Mouse (Mus musculus) lung, adult 2 months (tissue): ENCODE measurements around the gene Aatf.

Experiments used
- CTCF ChIP-seq: fragments of 200-500 bp; IDR thresholded peaks from 2 replicates; pipeline ENCODE4 v1.5.1; 2011; ENCODE audit warnings: mild to moderate bottlenecking, low read length, control low read depth; ENCODE audit not compliant: insufficient read depth
- POLR2A ChIP-seq: fragments of 200-500 bp; IDR thresholded peaks from 2 replicates; pipeline ENCODE4 v1.6.1; 2011; ENCODE audit warnings: low read depth, mild to moderate bottlenecking, control low read depth, low read length, borderline replicate concordance; ENCODE audit errors: extremely low read depth

DNA sequence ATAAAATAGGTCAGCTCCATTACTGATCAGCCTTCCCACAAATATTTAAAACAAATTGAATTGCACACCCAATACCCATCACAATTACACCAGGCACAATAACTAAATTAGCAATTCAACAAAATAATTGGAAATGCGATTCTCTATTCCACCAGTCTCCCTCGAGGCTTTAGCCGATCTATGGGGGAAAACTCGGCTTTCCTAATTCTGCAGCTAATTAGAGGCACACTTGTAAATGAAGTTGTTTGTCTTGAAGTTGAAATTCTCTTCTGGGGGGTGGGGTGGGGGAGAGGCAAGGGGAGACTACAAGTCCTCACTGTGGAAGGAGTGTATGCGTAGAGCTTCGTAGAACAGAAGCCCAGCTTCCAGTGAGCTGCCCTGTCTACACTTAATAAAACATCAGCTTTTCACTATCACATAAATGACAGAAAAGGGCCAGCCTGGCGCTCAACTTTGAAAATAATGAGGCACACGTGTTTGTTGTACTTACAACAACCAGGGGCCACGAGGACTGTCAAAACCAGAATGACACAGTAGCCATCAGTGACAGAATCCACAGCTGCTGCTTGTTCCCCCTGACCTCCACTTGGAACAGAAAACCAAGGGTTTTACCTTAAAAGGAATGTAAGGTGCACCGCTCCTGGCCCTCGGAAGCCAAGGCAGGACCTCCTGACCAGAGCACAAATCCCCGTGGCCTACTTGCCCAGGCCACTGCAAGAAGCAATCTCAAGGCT lies 101.0 kb downstream of the Aatf start:
- TF ChIP-seq CTCF (no peak), POLR2A (no peak)
